In the genomic region with DNA sequence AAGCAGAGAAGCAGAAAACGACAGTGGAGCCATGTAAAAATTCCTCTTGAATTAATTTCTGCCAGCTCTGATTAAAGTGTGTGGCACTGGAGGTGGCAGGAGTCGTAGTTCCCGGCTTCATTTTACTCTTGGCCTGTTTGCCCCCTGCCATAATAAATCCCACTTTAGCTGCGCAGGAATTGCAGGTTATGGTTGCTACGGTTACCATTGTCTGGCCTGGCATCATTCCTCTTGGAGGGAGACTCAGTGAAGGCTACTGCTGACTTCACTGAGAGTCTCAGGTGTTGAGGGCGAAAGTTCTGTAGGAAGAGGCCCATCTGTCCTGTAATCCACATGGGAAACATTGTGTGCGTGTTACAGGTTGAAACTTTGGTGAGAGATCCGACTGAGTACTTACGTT, we compare ENCODE assay signal across 19 mouse cellular contexts. TPM values are rescaled to one million over a fixed set of nuclear protein-coding genes. Genes with fewer than 3 reads are reported as not detected.
DNase-seq lines count a peak whose midpoint lies in the region; ATAC-seq and TF ChIP-seq lines count a peak whose summit lies in the region.
"Had no signal": no experiment of that assay in that cellular context is flagged by ENCODE, and none has a peak within 500 bp of the region (broad histone marks: within the 10 kb centered on the region; RNA-seq: fewer than 3 reads in every experiment).

No protein-coding gene starts in this region.

- 56% methylated on average over 9 of the region's 9 CpGs for WGBS in hindbrain, embryonic 11.5 days
- WGBS in hindbrain, embryonic 12.5 days: 56% methylated on average over 9 of the region's 9 CpGs
- WGBS in hindbrain, postnatal 0 days: 36% methylated on average over 9 of the region's 9 CpGs
- WGBS in midbrain, postnatal 0 days: 32% methylated on average over 9 of the region's 9 CpGs

- intact Hi-C loops in left cerebral cortex, postnatal 25 days (cut with DNase I): no loop called here

- H3K9me3 ChIP-seq in hindbrain, embryonic 11.5 days (ENCODE audit: control insufficient read depth, low read length): no peaks in the 10 kb centered on the region
- H3K9me3 ChIP-seq in hindbrain, embryonic 12.5 days (replicated peaks): no peaks in the 10 kb centered on the region
- H3K9me3 ChIP-seq in hindbrain, postnatal 0 days (ENCODE audit: low read length): no peaks in the 10 kb centered on the region
- no peaks in the 10 kb centered on the region for H3K9me3 ChIP-seq in midbrain, postnatal 0 days (ENCODE audit: low read length)
- H3K9me3 ChIP-seq: embryonic facial prominence, embryonic 15.5 days; limb, embryonic 15.5 days had no signal

- no peak overlapping the region for H3K4me3 ChIP-seq in hindbrain, embryonic 11.5 days (ENCODE audit: low read depth, low read length)
- H3K4me3 ChIP-seq in hindbrain, embryonic 12.5 days: no peak overlapping the region
- H3K4me3 ChIP-seq in hindbrain, postnatal 0 days (ENCODE audit: low read length): no peak overlapping the region
- no peak overlapping the region for H3K4me3 ChIP-seq in midbrain, postnatal 0 days (ENCODE audit: low read depth, low read length)
- H3K4me3 ChIP-seq: embryonic facial prominence, embryonic 15.5 days; heart, adult 2 months; limb, embryonic 15.5 days had no signal

- peak; percentile 38; the same call in 1 of the 2 replicates for ATAC-seq in hindbrain, embryonic 11.5 days (ENCODE audit: low FRiP score)
- no peak for ATAC-seq in hindbrain, embryonic 12.5 days (ENCODE audit: low FRiP score)
- ATAC-seq in hindbrain, postnatal 0 days: no peak
- no peak for ATAC-seq in midbrain, postnatal 0 days (ENCODE audit: low FRiP score)
- ATAC-seq: Patski had no signal

- H3K4me2 ChIP-seq in hindbrain, embryonic 11.5 days (replicated peaks; ENCODE audit: low read depth, low read length): no peak overlapping the region
- H3K4me2 ChIP-seq in hindbrain, embryonic 12.5 days (replicated peaks): no peak overlapping the region
- no peak overlapping the region for H3K4me2 ChIP-seq in hindbrain, postnatal 0 days (ENCODE audit: low read depth, low read length)
- no peak overlapping the region for H3K4me2 ChIP-seq in midbrain, postnatal 0 days (ENCODE audit: low read depth, low read length, poor library complexity, severe bottlenecking)
- H3K4me2 ChIP-seq: embryonic facial prominence, embryonic 15.5 days; limb, embryonic 15.5 days had no signal

- H3K9ac ChIP-seq in hindbrain, embryonic 11.5 days (ENCODE audit: low read depth, low read length): no peak overlapping the region
- H3K9ac ChIP-seq in hindbrain, embryonic 12.5 days: no peak overlapping the region
- no peak overlapping the region for H3K9ac ChIP-seq in hindbrain, postnatal 0 days (replicated peaks; ENCODE audit: low read length)
- no peak overlapping the region for H3K9ac ChIP-seq in midbrain, postnatal 0 days (replicated peaks; ENCODE audit: low read length, poor library complexity, severe bottlenecking)
- H3K9ac ChIP-seq: embryonic facial prominence, embryonic 15.5 days; limb, embryonic 15.5 days had no signal

- no peaks in the 10 kb centered on the region for H3K4me1 ChIP-seq in hindbrain, embryonic 11.5 days (replicated peaks; ENCODE audit: control insufficient read depth, insufficient read depth, low read length)
- peaks cover 10% of the 10 kb centered on the region for H3K4me1 ChIP-seq in hindbrain, embryonic 12.5 days
- H3K4me1 ChIP-seq in hindbrain, postnatal 0 days (ENCODE audit: insufficient read depth, low read length): no peaks in the 10 kb centered on the region
- no peaks in the 10 kb centered on the region for H3K4me1 ChIP-seq in midbrain, postnatal 0 days (ENCODE audit: insufficient read depth, low read length)

- H3K36me3 ChIP-seq in hindbrain, embryonic 11.5 days (ENCODE audit: control insufficient read depth, insufficient read depth, low read length): no peaks in the 10 kb centered on the region
- H3K36me3 ChIP-seq in hindbrain, embryonic 12.5 days: no peaks in the 10 kb centered on the region
- H3K36me3 ChIP-seq in hindbrain, postnatal 0 days (ENCODE audit: insufficient read depth, low read length): no peaks in the 10 kb centered on the region
- no peaks in the 10 kb centered on the region for H3K36me3 ChIP-seq in midbrain, postnatal 0 days (ENCODE audit: insufficient read depth, low read length)
- H3K36me3 ChIP-seq: embryonic facial prominence, embryonic 15.5 days; limb, embryonic 15.5 days had no signal

- H3K27me3 ChIP-seq in hindbrain, embryonic 11.5 days (ENCODE audit: control insufficient read depth, insufficient read depth, low read length): no peaks in the 10 kb centered on the region
- H3K27me3 ChIP-seq in hindbrain, embryonic 12.5 days: no peaks in the 10 kb centered on the region
- H3K27me3 ChIP-seq in hindbrain, postnatal 0 days (ENCODE audit: insufficient read depth, low read length): no peaks in the 10 kb centered on the region
- no peaks in the 10 kb centered on the region for H3K27me3 ChIP-seq in midbrain, postnatal 0 days (ENCODE audit: insufficient read depth, low read length)
- H3K27me3 ChIP-seq: embryonic facial prominence, embryonic 15.5 days; limb, embryonic 15.5 days had no signal

- no peak for DNase-seq in hindbrain, embryonic 11.5 days (ENCODE audit: low spot score)
- DNase-seq in embryo, embryonic 11 days: peak; percentile 53
- peak; percentile 27 for DNase-seq in hindbrain, postnatal 0 days (ENCODE audit: low spot score)
- DNase-seq in midbrain, postnatal 0 days (ENCODE audit: low spot score): peak; percentile 17
- no peak for DNase-seq in left cerebral cortex, postnatal 25 days (ENCODE audit: low spot score in 2 of 2)
- DNase-seq in B cell, adult 2 months: no peak
- DNase-seq: adrenal gland, postnatal 25 days; cerebellum, adult 8-10 months; gastrocnemius, postnatal 14 days; heart, adult 2 months; kidney, adult 2 months; kidney, postnatal 14 days; lung, postnatal 14 days; thymus, adult 18-20 months had no signal

- H3K27ac ChIP-seq in hindbrain, embryonic 11.5 days (ENCODE audit: low read depth, low read length): no peak overlapping the region
- no peak overlapping the region for H3K27ac ChIP-seq in hindbrain, embryonic 12.5 days
- no peak overlapping the region for H3K27ac ChIP-seq in hindbrain, postnatal 0 days
- H3K27ac ChIP-seq in midbrain, postnatal 0 days (ENCODE audit: low read depth, low read length): no peak overlapping the region
- H3K27ac ChIP-seq: embryonic facial prominence, embryonic 15.5 days; heart, adult 2 months; limb, embryonic 15.5 days had no signal

- TF ChIP-seq CTCF in hindbrain, postnatal 0 days (IDR thresholded peaks at IDR 0.05; ENCODE audit: low read depth): no peak
- no peak for TF ChIP-seq CTCF in midbrain, postnatal 0 days (IDR thresholded peaks at IDR 0.05)

RNA-seq across cellular contexts. Expression of a gene that starts 22.6 kb away (rescaled TPM):
- polyA plus RNA-seq in hindbrain, embryonic 11.5 days (2014; fragmentation: Nextera tagmentation; extraction: Ambion mirVana): 39.3 and 61.2 TPM in 2 replicates
- polyA plus RNA-seq in hindbrain, embryonic 12.5 days (2016; fragmentation: Nextera tagmentation; extraction: Ambion mirVana): 71.7 and 78.1 TPM in 2 replicates
- total RNA-seq in hindbrain, postnatal 0 days (2014; rRNA removed): 35.7 and 38.8 TPM in 2 replicates
- 10.5 and 13.1 TPM in 2 replicates for polyA plus RNA-seq in hindbrain, postnatal 0 days (2015; fragmentation: Nextera tagmentation; extraction: Ambion mirVana)
- 35.7 and 44.7 TPM in 2 replicates for total RNA-seq in midbrain, postnatal 0 days (2014; rRNA removed)
- polyA plus RNA-seq in midbrain, postnatal 0 days (2015; fragmentation: Nextera tagmentation; extraction: Ambion mirVana): 8.0 and 11.3 TPM in 2 replicates
- total RNA-seq in left cerebral cortex, postnatal 25 days (2021): 10 to 100 TPM; 40.2 to 42.7 TPM
- total RNA-seq: megakaryocyte-erythroid progenitor cell, adult 5-6 weeks had no signal

Comparison
In these comparisons a context has a peak if more than half of its experiments do, and no peak if none do; other contexts are left out.
1. DNase-seq: peak in embryo, embryonic 11 days (single experiment), hindbrain, postnatal 0 days (single experiment) and midbrain, postnatal 0 days (single experiment); none in hindbrain, embryonic 11.5 days (single experiment), left cerebral cortex, postnatal 25 days (0 of 2) and B cell, adult 2 months (0 of 2).